Mouse (Mus musculus) G1E (cell line): Measurements from ENCODE around the gene Dhx58.

ENCODE experiments used
- CTCF ChIP-seq: IDR thresholded peaks from 2 replicates; pipeline ENCODE4 v1.5.1; 2012; ENCODE audit warnings: low read depth, low read length, inconsistent platforms, mixed read lengths
- GATA1 ChIP-seq: IDR thresholded peaks from 2 replicates; pipeline ENCODE4 v1.6.1; 2012; ENCODE audit warnings: borderline replicate concordance, low read length, inconsistent platforms, mixed read lengths

DNA sequence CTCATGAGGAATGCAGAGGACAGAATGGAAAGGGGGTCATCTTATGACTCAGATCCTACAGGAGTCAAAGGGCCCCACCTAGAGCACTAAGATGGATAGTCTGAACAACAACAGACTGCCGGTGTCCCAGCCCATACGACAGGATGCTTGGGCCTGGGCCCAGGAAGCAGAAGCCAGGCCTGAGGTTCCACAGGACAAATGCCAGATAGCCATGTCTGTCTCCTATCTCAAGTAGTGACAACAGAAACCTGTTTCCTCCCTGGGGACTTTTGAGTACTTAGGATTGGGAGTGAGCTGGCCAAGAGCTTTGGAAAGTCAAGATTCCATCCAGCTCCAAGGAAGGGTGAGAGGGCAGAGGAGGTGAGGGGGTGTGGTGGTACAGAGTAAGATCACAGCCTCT, 32.1 kb downstream of the Dhx58 start:
- TF ChIP-seq CTCF (no peak), GATA1 (no peak)
